11 mouse cellular contexts compared by ENCODE assay signal in genomic region chr6:28706976-28707592, GRCm38 (mm10).
DNase-seq lines count a peak whose midpoint lies in the region; ATAC-seq and TF ChIP-seq lines count a peak whose summit lies in the region.
"Had no signal": no experiment of that assay in that cellular context is flagged by ENCODE, and none has a peak within 500 bp of the region (broad histone marks: within the 10 kb centered on the region; RNA-seq: fewer than 3 reads in every experiment).

No protein-coding gene starts in this region.

- peaks cover 21% of the 10 kb centered on the region for H3K4me1 ChIP-seq in hindbrain, embryonic 15.5 days (replicated peaks)
- H3K4me1 ChIP-seq in hindbrain, postnatal 0 days (ENCODE audit: insufficient read depth, low read length) = peaks cover 18% of the 10 kb centered on the region
- H3K4me1 ChIP-seq in liver, embryonic 12.5 days = peaks cover 61% of the 10 kb centered on the region
- peaks cover 24% of the 10 kb centered on the region for H3K4me1 ChIP-seq in midbrain, embryonic 15.5 days

- TF ChIP-seq CTCF in hindbrain, postnatal 0 days (IDR thresholded peaks at IDR 0.05; ENCODE audit: low read depth) = no peak

- H3K27ac ChIP-seq in hindbrain, embryonic 15.5 days (replicated peaks) = 0 out of 2 replicates have a peak overlapping the region, but pooled peaks have one; percentile 4
- no peak overlapping the region for H3K27ac ChIP-seq in hindbrain, postnatal 0 days
- peak overlapping the region; percentile 68 for H3K27ac ChIP-seq in liver, embryonic 12.5 days
- no peak overlapping the region for H3K27ac ChIP-seq in midbrain, embryonic 15.5 days
- H3K27ac ChIP-seq: hindbrain, embryonic 10.5 days; limb, embryonic 12.5 days had no signal

- no peak overlapping the region for H3K4me2 ChIP-seq in hindbrain, embryonic 15.5 days
- H3K4me2 ChIP-seq in hindbrain, postnatal 0 days (ENCODE audit: low read depth, low read length) = no peak overlapping the region
- H3K4me2 ChIP-seq in liver, embryonic 12.5 days = peak overlapping the region; percentile 27
- no peak overlapping the region for H3K4me2 ChIP-seq in midbrain, embryonic 15.5 days
- H3K4me2 ChIP-seq: limb, embryonic 12.5 days had no signal

- no peaks in the 10 kb centered on the region for H3K36me3 ChIP-seq in hindbrain, embryonic 15.5 days
- H3K36me3 ChIP-seq in hindbrain, postnatal 0 days (ENCODE audit: insufficient read depth, low read length) = no peaks in the 10 kb centered on the region
- H3K36me3 ChIP-seq in liver, embryonic 12.5 days = peaks cover 16% of the 10 kb centered on the region
- no peaks in the 10 kb centered on the region for H3K36me3 ChIP-seq in midbrain, embryonic 15.5 days (replicated peaks)

- DNase-seq in hindbrain, postnatal 0 days (ENCODE audit: low spot score) = no peak
- peak; percentile 64 for DNase-seq in c-Kit-positive CD71-positive TER-119-negative erythroid progenitor cells, embryonic 14.5 days (ENCODE audit: low read depth)
- DNase-seq in yolk sac, embryonic 10.5 days (ENCODE audit: low spot score) = no peak
- DNase-seq in urinary bladder, adult 2 months (ENCODE audit: low spot score) = no peak
- DNase-seq: adrenal gland, adult 8-10 months had no signal

- H3K9ac ChIP-seq in hindbrain, embryonic 15.5 days = no peak overlapping the region
- no peak overlapping the region for H3K9ac ChIP-seq in hindbrain, postnatal 0 days (replicated peaks; ENCODE audit: low read length)
- no peak overlapping the region for H3K9ac ChIP-seq in liver, embryonic 12.5 days
- H3K9ac ChIP-seq in midbrain, embryonic 15.5 days = no peak overlapping the region
- H3K9ac ChIP-seq: limb, embryonic 12.5 days had no signal

- no peak overlapping the region for H3K4me3 ChIP-seq in hindbrain, embryonic 15.5 days
- no peak overlapping the region for H3K4me3 ChIP-seq in hindbrain, postnatal 0 days (ENCODE audit: low read length)
- H3K4me3 ChIP-seq in liver, embryonic 12.5 days = no peak overlapping the region
- no peak overlapping the region for H3K4me3 ChIP-seq in midbrain, embryonic 15.5 days
- H3K4me3 ChIP-seq: hindbrain, embryonic 10.5 days; limb, embryonic 12.5 days had no signal

- 69% methylated on average over 12 of the region's 12 CpGs for WGBS in hindbrain, embryonic 15.5 days
- 59% methylated on average over 12 of the region's 12 CpGs for WGBS in hindbrain, postnatal 0 days
- WGBS in liver, embryonic 12.5 days (ENCODE audit: insufficient replicate concordance) = 42% methylated on average over 12 of the region's 12 CpGs
- 79% methylated on average over 12 of the region's 12 CpGs for WGBS in midbrain, embryonic 15.5 days

- no peaks in the 10 kb centered on the region for H3K9me3 ChIP-seq in hindbrain, embryonic 15.5 days
- no peaks in the 10 kb centered on the region for H3K9me3 ChIP-seq in hindbrain, postnatal 0 days (ENCODE audit: low read length)
- H3K9me3 ChIP-seq in liver, embryonic 12.5 days (replicated peaks) = no peaks in the 10 kb centered on the region
- H3K9me3 ChIP-seq in midbrain, embryonic 15.5 days = no peaks in the 10 kb centered on the region
- H3K9me3 ChIP-seq: hindbrain, embryonic 10.5 days; limb, embryonic 12.5 days had no signal

- no peak for ATAC-seq in hindbrain, embryonic 15.5 days (ENCODE audit: low FRiP score, low read depth)
- ATAC-seq in hindbrain, postnatal 0 days = no peak
- peak; percentile 56; the same call in 1 of the 2 replicates for ATAC-seq in common myeloid progenitor, adult 5-6 weeks (replicated peaks; ENCODE audit: low read depth, poor library complexity, severe bottlenecking)
- peak; percentile 90 for ATAC-seq in liver, embryonic 12.5 days
- no peak for ATAC-seq in midbrain, embryonic 15.5 days (replicated peaks)

- no peaks in the 10 kb centered on the region for H3K27me3 ChIP-seq in hindbrain, embryonic 15.5 days
- H3K27me3 ChIP-seq in hindbrain, postnatal 0 days (ENCODE audit: insufficient read depth, low read length) = no peaks in the 10 kb centered on the region
- no peaks in the 10 kb centered on the region for H3K27me3 ChIP-seq in liver, embryonic 12.5 days (replicated peaks)
- no peaks in the 10 kb centered on the region for H3K27me3 ChIP-seq in midbrain, embryonic 15.5 days (replicated peaks)
- H3K27me3 ChIP-seq: limb, embryonic 12.5 days had no signal

Comparison
In these comparisons a context has a peak if more than half of its experiments do, and no peak if none do; other contexts are left out.
1. H3K27ac ChIP-seq: peak in hindbrain, embryonic 15.5 days (single experiment) and liver, embryonic 12.5 days (single experiment); none in hindbrain, postnatal 0 days (single experiment) and midbrain, embryonic 15.5 days (single experiment).
2. ATAC-seq: peak in common myeloid progenitor, adult 5-6 weeks (single experiment) and liver, embryonic 12.5 days (single experiment); none in hindbrain, embryonic 15.5 days (single experiment), hindbrain, postnatal 0 days (single experiment) and midbrain, embryonic 15.5 days (single experiment).